Mouse (Mus musculus): ENCODE data around the gene Gulp1.

The Gulp1 gene

GRCm38 (mm10) chr1:44551461-44552370 is at the start of gene Gulp1:
Gulp1 (plus strand) TSS chr1:44551511.
- DNase-seq (ENCODE audit: low spot score in 2 of 2), result no peak

GRCm38 (mm10) chr1:44550261-44550660 is 1.1 kb upstream of the Gulp1 start:
- DNase-seq (ENCODE audit: low spot score in 2 of 2), result no peak

DNA sequence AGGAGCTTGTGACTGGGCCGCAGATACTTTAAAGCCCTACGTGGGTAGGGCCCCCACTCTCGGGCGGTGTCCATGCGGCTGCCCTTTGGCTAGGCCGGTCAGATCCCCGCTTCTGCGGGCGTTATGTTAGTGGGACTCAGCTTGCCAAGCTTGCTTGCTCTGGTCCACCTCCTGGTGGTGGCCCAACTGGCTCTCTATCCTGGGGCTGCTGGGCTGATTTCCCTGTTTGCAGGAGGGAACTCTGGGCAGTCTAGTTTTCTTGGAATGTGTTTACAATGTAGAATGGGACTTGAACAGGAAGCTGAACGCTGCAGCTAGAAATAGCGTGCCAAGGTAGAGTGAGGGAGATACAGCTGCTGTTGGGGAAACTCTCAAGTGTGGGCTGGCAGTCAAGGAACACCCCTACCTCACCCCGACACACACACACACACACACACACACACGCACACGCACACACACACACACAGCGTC is 1.1 kb downstream of the Gulp1 start:
- DNase-seq (ENCODE audit: low spot score in 2 of 2), result no peak

DNA sequence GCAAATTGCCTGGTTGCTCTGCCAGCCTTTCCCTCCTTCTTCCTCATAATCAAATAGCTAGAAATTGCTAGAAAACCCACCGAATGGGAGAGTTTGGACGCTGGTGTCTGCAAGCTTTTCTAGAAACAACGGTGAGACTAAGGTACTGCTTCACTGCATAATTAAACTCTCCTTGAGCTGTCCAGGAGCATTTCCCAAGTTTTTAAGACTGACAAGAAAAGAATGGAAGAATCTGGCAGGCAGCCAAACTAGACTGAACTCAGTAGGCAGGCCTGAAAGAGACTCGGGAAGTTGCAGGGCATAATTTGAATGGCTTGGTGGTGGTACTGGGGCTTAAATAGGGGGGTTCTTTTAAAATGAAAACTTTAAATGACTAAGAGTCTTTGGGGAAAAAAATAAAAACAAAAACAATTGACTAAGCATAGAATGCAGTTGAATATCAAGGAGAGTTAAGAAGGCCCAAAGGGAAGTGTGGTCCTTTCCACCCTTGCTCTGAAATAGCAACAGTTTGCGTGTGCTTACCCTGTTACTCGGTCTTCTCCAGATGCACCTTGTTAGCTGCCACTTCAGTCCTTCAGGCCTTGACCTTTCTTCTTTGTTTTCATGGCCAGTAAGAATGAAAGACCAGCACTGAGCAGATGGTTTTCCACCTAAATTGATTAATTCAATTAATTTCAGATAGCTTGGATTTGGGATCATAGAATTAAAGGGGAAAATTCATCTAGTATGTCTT is 2.0 kb downstream of the Gulp1 start:
- DNase-seq (ENCODE audit: low spot score in 2 of 2), result no peak

DNA sequence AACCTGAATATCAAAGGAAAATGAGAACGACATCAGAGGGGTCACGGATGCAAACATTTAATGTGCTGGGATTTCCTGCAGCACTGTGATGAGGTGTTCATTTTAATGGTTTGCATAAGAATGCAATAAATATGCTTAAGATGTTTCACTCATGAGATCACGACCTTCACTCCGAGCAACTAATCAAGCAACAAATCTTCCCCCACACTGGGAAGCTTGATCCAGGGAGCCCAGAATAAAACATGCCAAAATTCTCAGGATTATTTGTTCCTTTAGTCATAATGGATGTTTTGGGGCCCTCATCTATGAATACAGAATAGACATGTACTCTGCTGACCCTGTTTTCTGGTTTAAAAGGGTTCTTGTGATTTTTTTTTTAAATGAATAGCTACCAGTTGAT is 16.1 kb downstream of the Gulp1 start:
- no peak for DNase-seq (ENCODE audit: low spot score in 2 of 2)

GRCm38 (mm10) chr1:44568296-44568695 is 17.0 kb downstream of the Gulp1 start:
- DNase-seq (ENCODE audit: low spot score in 2 of 2), result no peak

GRCm38 (mm10) chr1:44576001-44576400 is 24.7 kb downstream of the Gulp1 start:
- DNase-seq (ENCODE audit: low spot score in 2 of 2), result no peak

DNA sequence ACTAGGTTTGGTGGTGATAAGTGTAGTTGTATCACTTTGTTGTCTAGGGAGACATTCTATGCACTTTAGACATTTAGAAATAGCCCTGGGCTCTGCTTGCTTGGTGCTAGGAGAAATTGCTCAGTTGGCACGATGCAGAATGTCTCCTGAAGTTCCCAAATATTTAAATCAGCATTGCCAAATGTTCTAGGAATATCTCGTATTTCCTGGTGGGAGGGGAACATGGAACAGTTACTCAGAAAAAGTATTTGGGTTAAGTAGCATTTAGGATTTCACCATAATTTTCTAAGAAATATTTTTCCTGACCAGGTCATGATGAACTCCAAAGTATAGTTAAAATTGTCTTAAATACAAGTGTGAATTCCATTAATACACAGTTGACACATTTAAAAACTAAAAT is 25.3 kb downstream of the Gulp1 start:
- no peak for DNase-seq (ENCODE audit: low spot score in 2 of 2)

DNA sequence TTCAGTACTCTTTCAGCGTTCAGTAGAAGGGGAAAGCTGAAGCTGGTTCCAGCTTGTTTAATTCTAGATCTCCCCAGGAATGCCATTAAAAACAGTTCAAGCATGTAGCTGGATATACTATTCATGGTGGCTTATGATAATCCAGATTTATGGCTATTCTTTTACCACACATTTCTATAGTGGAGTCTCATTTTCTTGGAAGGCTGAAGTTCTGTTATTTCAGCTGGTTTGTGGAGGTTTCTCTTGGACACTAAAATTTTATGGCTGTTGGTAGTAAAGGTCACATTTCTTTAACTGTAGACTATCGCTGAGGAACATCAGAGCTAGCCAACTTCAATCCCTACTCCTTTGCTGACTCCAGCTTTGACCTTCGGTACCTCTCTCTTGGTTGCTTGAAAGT is 29.1 kb downstream of the Gulp1 start:
- no peak for DNase-seq (ENCODE audit: low spot score in 2 of 2)

- DNase-seq (ENCODE audit: low spot score in 2 of 2), result no peak
These were observed 33.6 kb downstream of the Gulp1 start for GRCm38 (mm10) chr1:44584886-44585385.

- no peak for DNase-seq (ENCODE audit: low spot score in 2 of 2)
These were observed 40.4 kb downstream of the Gulp1 start for GRCm38 (mm10) chr1:44591742-44592141.

- DNase-seq (ENCODE audit: low spot score in 2 of 2), result no peak
These were observed 41.8 kb downstream of the Gulp1 start for GRCm38 (mm10) chr1:44593109-44593508.

GRCm38 (mm10) chr1:44598312-44598711 is 47.0 kb downstream of the Gulp1 start:
- DNase-seq (ENCODE audit: low spot score in 2 of 2), result no peak

DNA sequence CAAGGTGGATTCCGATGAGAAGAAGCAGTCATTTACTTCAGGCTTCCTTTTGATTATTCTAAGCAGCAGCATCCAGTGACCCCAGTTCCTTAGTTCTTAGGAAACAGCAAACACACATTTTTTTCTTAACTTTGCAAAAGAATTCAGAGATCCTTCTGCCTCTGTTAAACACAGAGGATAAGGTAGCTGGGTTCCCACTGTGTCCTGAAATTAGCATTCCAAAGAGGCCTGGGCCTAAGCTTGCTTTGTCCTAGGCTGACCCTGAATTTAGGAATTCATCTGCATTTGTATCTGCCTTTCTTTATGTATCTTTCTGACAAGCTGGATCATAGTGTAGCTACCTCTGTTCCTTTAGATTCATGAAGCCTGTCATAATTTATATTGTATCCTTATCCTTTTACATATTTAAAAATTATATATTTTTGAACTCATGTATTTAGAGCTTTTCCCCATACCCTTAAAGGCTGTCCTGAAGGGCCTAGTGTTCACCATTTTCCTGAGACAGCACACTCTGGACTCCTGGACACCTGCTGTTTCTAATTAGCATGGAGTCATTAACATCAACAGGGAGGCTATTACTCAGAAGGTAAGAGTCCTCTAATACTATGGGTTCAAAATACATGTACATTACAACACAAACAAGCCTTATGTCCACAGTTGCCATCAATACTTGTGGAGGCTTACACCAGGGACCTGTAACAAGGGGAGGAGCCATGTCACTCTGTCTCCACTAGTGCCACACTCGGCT is 62.2 kb downstream of the Gulp1 start:
- no peak for DNase-seq (ENCODE audit: low spot score in 2 of 2)

DNA sequence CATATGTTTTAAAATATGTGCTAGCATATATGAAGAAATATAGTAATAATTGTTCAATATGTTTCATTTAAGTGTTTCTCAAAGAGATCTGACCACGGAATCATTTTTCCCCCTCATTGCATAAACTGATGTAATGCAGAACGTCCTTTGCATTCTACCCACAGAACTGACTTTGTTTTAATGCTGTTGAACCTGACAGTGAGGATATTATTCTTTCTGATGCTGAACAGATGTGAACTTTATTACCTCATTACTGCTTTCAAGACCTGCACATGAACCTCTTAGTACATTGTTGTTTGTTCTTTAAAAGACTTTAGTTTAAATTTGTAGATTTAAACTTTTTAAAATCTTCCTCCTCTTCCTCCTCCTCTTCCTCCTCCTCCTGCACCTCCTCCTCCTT is 67.4 kb downstream of the Gulp1 start:
- DNase-seq (ENCODE audit: low spot score in 2 of 2), result no peak

GRCm38 (mm10) chr1:44634481-44634880 is 83.2 kb downstream of the Gulp1 start:
- no peak for DNase-seq (ENCODE audit: low spot score in 2 of 2)

DNA sequence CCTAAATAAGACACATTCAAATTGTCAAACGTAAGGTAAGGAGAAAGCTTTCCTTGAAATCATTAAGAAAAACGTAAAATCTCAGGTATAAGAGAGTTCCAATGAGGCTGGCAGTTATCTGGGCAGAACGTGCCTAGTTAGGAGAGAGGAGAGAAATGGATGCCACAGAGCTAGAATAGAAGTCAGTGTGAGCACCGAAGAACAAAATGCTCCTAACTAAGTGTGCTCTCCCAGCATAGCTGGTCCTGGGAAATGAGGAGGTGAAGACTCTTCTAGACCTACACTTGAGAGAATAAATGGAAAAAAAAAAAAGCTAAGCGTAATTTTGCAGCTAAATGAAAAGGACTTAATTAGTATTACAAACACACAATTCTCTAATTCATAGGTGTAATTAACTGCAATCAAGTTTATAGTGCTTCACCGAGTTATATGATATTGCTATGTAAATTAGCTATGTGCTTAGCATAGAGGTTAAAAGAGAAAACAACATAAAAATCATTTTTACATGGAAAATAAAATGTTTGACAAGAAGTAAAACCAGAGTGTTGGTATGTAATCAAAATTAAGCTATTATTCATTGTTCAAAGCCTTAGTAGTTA is 94.5 kb downstream of the Gulp1 start:
- DNase-seq (ENCODE audit: low spot score in 2 of 2), result no peak

GRCm38 (mm10) chr1:44678974-44679373 is 127.7 kb downstream of the Gulp1 start:
- no peak for DNase-seq (ENCODE audit: low spot score in 2 of 2)

GRCm38 (mm10) chr1:44679415-44679814 is 128.1 kb downstream of the Gulp1 start:
- DNase-seq (ENCODE audit: low spot score in 2 of 2), result no peak

GRCm38 (mm10) chr1:44682556-44682955 is 131.2 kb downstream of the Gulp1 start:
- no peak for DNase-seq (ENCODE audit: low spot score in 2 of 2)

DNA sequence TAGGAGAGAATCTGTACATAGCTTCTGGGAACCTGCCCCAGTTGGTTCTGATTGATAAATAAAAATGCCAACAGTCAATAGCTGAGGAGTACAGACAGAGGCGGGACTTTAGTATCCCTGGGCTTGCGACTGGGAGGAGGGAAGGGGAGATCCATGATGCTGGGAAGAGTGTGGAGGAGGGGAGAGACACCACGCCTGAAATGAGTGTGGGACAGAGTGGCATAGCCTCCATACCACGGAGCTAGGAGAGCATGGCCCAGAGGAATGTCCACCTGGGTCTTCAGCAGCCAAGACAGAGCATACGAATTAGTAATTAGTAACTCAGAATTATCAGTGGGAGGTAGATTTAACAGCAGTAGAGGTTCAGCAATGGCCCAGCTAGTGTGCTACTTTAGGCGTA is 132.4 kb downstream of the Gulp1 start:
- DNase-seq (ENCODE audit: low spot score in 2 of 2), result no peak
